Mouse (Mus musculus) E14TG2a.4 (cell line): ENCODE results near the gene Lcn5.

Experiments used
- CTCF ChIP-seq: conservative IDR thresholded peaks from 2 replicates; pipeline ENCODE4 v1.5.1; 2014; ENCODE audit warnings: low read length
- NANOG ChIP-seq: IDR thresholded peaks from 2 replicates; pipeline ENCODE4 v1.6.1; 2014; ENCODE audit warnings: borderline replicate concordance, low read length, mixed read lengths
- POU5F1 ChIP-seq: IDR thresholded peaks from 2 replicates; pipeline ENCODE4 v1.6.1; 2014; ENCODE audit warnings: low read length, borderline replicate concordance

GRCm38 (mm10) chr2:25657652-25658051 lies at the start of gene Lcn5:
- no peak for TF ChIP-seq CTCF
- TF ChIP-seq POU5F1, result no peak
- no peak for TF ChIP-seq NANOG
